Mouse (Mus musculus) MEL (cell line): ENCODE results near the gene Upf1.

Experiments
- CHD2 ChIP-seq: IDR thresholded peaks from 2 replicates; pipeline ENCODE4 v1.6.1; 2011; ENCODE audit warnings: low read length, improper control_type of control experiment
- CTCF ChIP-seq, 3 experiments: IDR thresholded peaks in 2 of 3; conservative IDR thresholded peaks in 1 of 3; 2 replicates each; pipeline ENCODE4 v1.5.1; 2011 to 2012; ENCODE audit warnings: low read length in 3 of 3, low read depth in 2 of 3, mild to moderate bottlenecking in 2 of 3, improper control_type of control experiment in 1 of 3, inconsistent platforms in 1 of 3, mixed read lengths in 1 of 3, moderate library complexity in 1 of 3; ENCODE audit not compliant: control insufficient read depth in 1 of 3, insufficient read depth in 1 of 3, poor library complexity in 1 of 3, severe bottlenecking in 1 of 3
- EP300 ChIP-seq, 2 experiments: IDR thresholded peaks; 2 replicates each; pipeline ENCODE4 v1.6.1; 2011; ENCODE audit warnings: improper control_type of control experiment in 2 of 2, low read length in 2 of 2, low read depth in 1 of 2, mild to moderate bottlenecking in 1 of 2
- GABPA ChIP-seq: IDR thresholded peaks from 2 replicates; pipeline ENCODE4 v1.6.1; 2012; ENCODE audit warnings: low read depth, mild to moderate bottlenecking, inconsistent platforms, low read length, improper control_type of control experiment, moderate library complexity
- HCFC1 ChIP-seq: IDR thresholded peaks from 2 replicates; pipeline ENCODE4 v1.6.1; 2012; ENCODE audit warnings: low read depth, mild to moderate bottlenecking, inconsistent platforms, low read length, improper control_type of control experiment, moderate library complexity
- JUND ChIP-seq: IDR thresholded peaks from 2 replicates; pipeline ENCODE4 v1.6.1; 2011; ENCODE audit warnings: low read depth, mild to moderate bottlenecking, improper control_type of control experiment, low read length
- MAX ChIP-seq: IDR thresholded peaks from 2 replicates; pipeline ENCODE4 v1.6.1; 2011; ENCODE audit warnings: low read length, improper control_type of control experiment
- MXI1 ChIP-seq: IDR thresholded peaks from 2 replicates; pipeline ENCODE4 v1.6.1; 2011; ENCODE audit warnings: mild to moderate bottlenecking, low read depth, low read length, improper control_type of control experiment
- NELFE ChIP-seq: IDR thresholded peaks from 2 replicates; pipeline ENCODE4 v1.6.1; 2011; ENCODE audit warnings: low read depth, low read length, improper control_type of control experiment
- POLR2A ChIP-seq, 2 experiments: IDR thresholded peaks; 2 replicates each; pipeline ENCODE4 v1.6.1; 2011 to 2012; ENCODE audit warnings: low read length in 2 of 2, mild to moderate bottlenecking in 2 of 2, control low read depth in 1 of 2, improper control_type of control experiment in 1 of 2, low read depth in 1 of 2, moderate library complexity in 1 of 2; ENCODE audit not compliant: control insufficient read depth in 1 of 2, insufficient read depth in 1 of 2, poor library complexity in 1 of 2
- TCF12 ChIP-seq: IDR thresholded peaks from 2 replicates; pipeline ENCODE4 v1.6.1; 2014; ENCODE audit warnings: low read depth, mild to moderate bottlenecking, inconsistent platforms, low read length, improper control_type of control experiment, moderate library complexity

DNA sequence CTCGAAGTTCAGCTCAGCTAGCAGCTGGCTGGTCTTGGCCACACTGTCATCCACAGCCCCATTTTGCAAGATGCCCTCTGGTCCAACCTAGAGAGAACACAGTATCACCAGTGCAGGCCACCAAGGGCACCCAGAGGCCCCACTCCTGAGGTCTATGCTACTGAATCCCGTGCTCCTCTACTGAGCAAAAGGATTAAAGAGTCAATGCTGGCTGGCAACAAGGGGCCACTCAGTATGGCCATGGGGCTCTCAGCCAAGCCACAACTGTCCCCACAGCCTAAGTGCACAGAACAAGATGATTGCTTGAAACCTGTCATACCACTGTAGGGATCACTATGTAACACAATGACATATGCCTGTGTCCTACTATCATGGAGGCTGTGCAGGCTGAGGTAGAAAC is 8.8 kb downstream of the Upf1 start:
- TF ChIP-seq HCFC1, result no peak
- no peak for TF ChIP-seq GABPA
- no peak for TF ChIP-seq POLR2A (IDR thresholded peaks at IDR 0.05; ENCODE audit: control insufficient read depth in 1 of 2, insufficient read depth in 1 of 2, low read depth in 1 of 2, low read length in 2 of 2, poor library complexity in 1 of 2)
- TF ChIP-seq CTCF (IDR thresholded peaks at IDR 0.05 in 2 of 3, conservative IDR thresholded peaks at IDR 0.05 in 1 of 3; ENCODE audit: control insufficient read depth in 1 of 3, insufficient read depth in 1 of 3, low read depth in 2 of 3, low read length in 3 of 3, poor library complexity in 1 of 3, severe bottlenecking in 1 of 3), result no peak
- no peak for TF ChIP-seq MAX
- no peak for TF ChIP-seq EP300 (IDR thresholded peaks at IDR 0.05; ENCODE audit: low read depth in 1 of 2, low read length in 2 of 2)
- TF ChIP-seq NELFE, result no peak
- TF ChIP-seq JUND, result no peak
- TF ChIP-seq CHD2, result no peak
- no peak for TF ChIP-seq MXI1
- TF ChIP-seq TCF12, result no peak
